Mouse (Mus musculus): ENCODE results near the gene Golga4. TPM values are rescaled to one million over a fixed set of nuclear protein-coding genes. Genes with fewer than 3 reads are reported as not detected.
"Not testable (repeated sequence)": the region's sequence is repeated elsewhere in the genome, so short reads cannot be mapped to it uniquely, and the experiment has no call there.

Golga4 gene
- total and polyA plus RNA-seq, 2 experiments from 2014 or later: 27.2 to 36.8 TPM

DNA sequence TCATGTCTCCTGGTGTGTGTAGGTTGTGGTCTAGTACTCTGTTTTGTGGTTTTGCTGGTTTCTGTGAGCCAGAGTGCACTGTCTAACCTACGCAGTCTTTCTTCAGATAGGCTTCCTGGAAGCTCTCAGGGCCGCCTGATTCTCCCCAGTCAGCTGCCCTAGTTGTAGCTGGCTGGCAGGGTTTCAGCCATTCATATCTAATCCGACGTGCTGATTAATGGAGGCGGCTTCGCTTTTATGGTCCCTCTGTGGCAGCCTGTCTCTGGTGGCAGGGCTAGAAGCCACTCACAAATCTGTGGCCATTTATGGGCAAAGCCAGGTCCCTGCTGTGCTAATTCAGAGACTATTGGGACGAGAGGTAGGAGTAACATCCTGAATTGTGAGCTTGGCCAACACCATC is 84.2 kb downstream of the Golga4 start:
- ATAC-seq (no peak; the same call in 1 of the 2 replicates), DNase-seq (ENCODE audit: low spot score) (peak; percentile 71)
- Histone ChIP-seq H3K4me2 (ENCODE audit: low read depth, low read length) (no peak overlapping the region), H3K27me3 (ENCODE audit: insufficient read depth, low read length) (no peaks in the 10 kb centered on the region), H3K4me3 (ENCODE audit: low read length) (no peak overlapping the region), H3K4me1 (ENCODE audit: insufficient read depth, low read length) (peaks cover 5% of the 10 kb centered on the region; the same call in 1 of the 2 replicates), H3K9ac (replicated peaks; ENCODE audit: low read length) (no peak overlapping the region), H3K36me3 (ENCODE audit: insufficient read depth, low read length) (no peaks in the 10 kb centered on the region), H3K27ac (no peak overlapping the region), H3K9me3 (ENCODE audit: low read length) (no peaks in the 10 kb centered on the region)
- no peak for TF ChIP-seq CTCF (IDR thresholded peaks at IDR 0.05; ENCODE audit: low read depth)
- 23% methylated on average over 7 of the region's 7 CpGs for WGBS

DNA sequence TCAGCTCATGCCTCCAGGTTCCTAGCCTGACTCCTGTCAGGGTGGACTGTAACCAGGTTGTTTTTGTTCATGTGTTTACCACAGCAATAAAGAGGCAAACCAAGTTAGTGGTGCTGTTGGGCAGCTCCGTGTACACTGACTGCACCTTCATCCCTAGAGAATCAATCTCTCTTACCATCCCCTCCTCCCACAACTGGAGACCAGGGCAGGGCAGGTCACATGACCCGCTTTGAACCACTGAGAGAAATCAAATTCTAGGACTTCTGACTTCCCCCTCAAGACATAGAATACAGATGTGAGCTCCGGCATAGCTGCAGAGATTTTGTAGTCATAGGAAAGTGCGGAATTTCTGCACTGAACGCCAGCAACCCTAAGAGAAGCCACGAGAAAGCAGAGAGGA is 85.6 kb downstream of the Golga4 start:
- Histone ChIP-seq H3K27ac (no peak overlapping the region), H3K4me3 (ENCODE audit: low read length) (no peak overlapping the region), H3K9ac (replicated peaks; ENCODE audit: low read length) (no peak overlapping the region), H3K4me2 (ENCODE audit: low read depth, low read length) (no peak overlapping the region), H3K27me3 (ENCODE audit: insufficient read depth, low read length) (no peaks in the 10 kb centered on the region), H3K9me3 (ENCODE audit: low read length) (no peaks in the 10 kb centered on the region), H3K4me1 (ENCODE audit: insufficient read depth, low read length) (peaks cover 5% of the 10 kb centered on the region; the same call in 1 of the 2 replicates), H3K36me3 (ENCODE audit: insufficient read depth, low read length) (no peaks in the 10 kb centered on the region)
- no peak for TF ChIP-seq CTCF (IDR thresholded peaks at IDR 0.05; ENCODE audit: low read depth)
- ATAC-seq (no peak), DNase-seq (ENCODE audit: low spot score) (no peak)
- WGBS: 81% methylated on average over 6 of the region's 6 CpGs

DNA sequence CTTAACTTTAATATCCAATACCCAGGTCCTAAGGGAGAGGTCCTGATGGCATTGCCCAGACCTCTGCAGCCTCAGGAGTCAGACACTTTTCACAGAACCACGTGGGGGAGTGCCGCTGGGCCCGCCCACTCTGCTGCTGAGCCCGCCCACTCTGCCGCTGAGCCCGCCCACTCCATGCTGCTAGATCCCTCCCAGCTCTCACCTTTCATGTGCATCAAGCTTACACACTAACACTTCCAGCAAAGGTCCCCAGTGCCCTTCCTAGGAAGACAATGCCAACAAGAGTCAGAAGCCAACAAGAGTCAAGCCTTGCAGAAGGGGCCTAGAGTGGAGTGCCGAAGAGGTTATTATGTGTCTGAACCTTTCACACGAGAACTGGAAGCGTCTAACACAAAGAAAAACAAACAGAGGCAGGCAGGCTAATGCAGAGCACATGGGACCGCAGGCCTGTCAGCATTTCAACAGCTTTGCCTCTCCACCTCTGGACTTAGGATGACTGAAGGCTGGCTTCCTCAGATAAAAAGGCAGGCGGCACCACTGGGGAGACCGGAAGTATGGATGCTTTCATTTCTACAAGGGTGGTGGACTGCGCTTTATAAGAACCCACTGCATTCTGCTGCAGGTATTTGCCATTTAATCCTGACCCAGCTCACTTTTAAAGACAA is 86.7 kb downstream of the Golga4 start:
- no peak overlapping the region for H3K4me3 ChIP-seq (ENCODE audit: low read length)
- WGBS: 54% methylated on average over 13 of the region's 13 CpGs
- ATAC-seq: no peak

DNA sequence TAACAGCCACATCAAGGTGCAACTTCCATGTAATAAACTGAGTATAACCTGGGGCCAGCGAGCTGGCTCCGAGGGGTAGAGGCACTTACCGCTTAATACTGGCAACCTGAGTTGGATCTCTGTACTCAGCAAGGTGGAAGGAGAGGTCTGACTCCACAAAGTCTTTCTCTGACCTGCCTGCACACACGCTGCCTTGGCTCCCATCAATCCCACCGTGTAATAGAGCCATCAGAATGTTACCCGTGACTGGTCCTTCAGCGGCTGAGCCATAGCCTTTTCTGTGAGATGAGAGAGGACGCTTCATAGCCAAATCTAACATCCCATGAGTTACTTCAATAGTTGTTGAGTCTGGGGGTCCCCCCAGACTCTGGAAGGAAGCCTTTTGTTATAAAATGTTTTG is 87.4 kb downstream of the Golga4 start:
- no peaks in the 10 kb centered on the region for H3K36me3 ChIP-seq (ENCODE audit: insufficient read depth, low read length)
- no peak for TF ChIP-seq CTCF (IDR thresholded peaks at IDR 0.05; ENCODE audit: low read depth)
- 84% methylated on average over 8 of the region's 8 CpGs for WGBS

More for the DNA sequence above, 86.7 kb downstream of the Golga4 start:
- Histone ChIP-seq H3K4me2 (ENCODE audit: low read depth, low read length) (no peak overlapping the region), H3K36me3 (ENCODE audit: insufficient read depth, low read length) (no peaks in the 10 kb centered on the region), H3K9me3 (ENCODE audit: low read length) (no peaks in the 10 kb centered on the region), H3K9ac (replicated peaks; ENCODE audit: low read length) (no peak overlapping the region), H3K27ac (no peak overlapping the region), H3K4me1 (ENCODE audit: insufficient read depth, low read length) (peaks cover 5% of the 10 kb centered on the region; the same call in 1 of the 2 replicates), H3K27me3 (ENCODE audit: insufficient read depth, low read length) (no peaks in the 10 kb centered on the region)
- TF ChIP-seq CTCF (IDR thresholded peaks at IDR 0.05; ENCODE audit: low read depth): no peak
- DNase-seq (ENCODE audit: low spot score): no peak

DNA sequence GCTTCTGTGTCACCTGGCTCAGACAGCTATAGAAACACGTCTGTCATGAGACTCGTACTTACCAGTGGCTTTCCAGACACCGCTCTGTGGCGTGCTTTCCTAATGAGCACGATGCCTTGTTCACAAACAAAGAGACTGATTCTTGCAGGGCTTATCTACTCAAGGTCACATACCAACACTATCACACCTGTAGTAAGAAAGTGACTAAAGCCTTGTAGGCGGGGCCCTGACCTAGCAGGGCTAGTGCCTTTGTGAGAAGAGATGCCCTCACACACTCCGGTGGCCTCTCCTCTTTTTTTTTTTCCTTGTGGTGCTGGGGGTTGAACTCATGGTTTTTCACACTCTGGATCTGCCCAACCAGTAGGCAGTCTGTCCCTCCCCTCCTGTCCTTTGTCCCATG is 90.7 kb downstream of the Golga4 start:
- Histone ChIP-seq H3K9me3 (ENCODE audit: low read length) (no peaks in the 10 kb centered on the region), H3K36me3 (ENCODE audit: insufficient read depth, low read length) (no peaks in the 10 kb centered on the region), H3K9ac (replicated peaks; ENCODE audit: low read length) (no peak overlapping the region), H3K27me3 (ENCODE audit: insufficient read depth, low read length) (no peaks in the 10 kb centered on the region), H3K4me1 (ENCODE audit: insufficient read depth, low read length) (no peaks in the 10 kb centered on the region), H3K4me3 (ENCODE audit: low read length) (no peak overlapping the region), H3K27ac (no peak overlapping the region), H3K4me2 (ENCODE audit: low read depth, low read length) (no peak overlapping the region)
- DNase-seq (ENCODE audit: low spot score): no peak
- 92% methylated on average over 7 of the region's 7 CpGs for WGBS
- no peak for ATAC-seq
- TF ChIP-seq CTCF (IDR thresholded peaks at IDR 0.05; ENCODE audit: low read depth): no peak

More for the DNA sequence above, 87.4 kb downstream of the Golga4 start:
- no peak overlapping the region for H3K27ac ChIP-seq
- no peaks in the 10 kb centered on the region for H3K9me3 ChIP-seq (ENCODE audit: low read length)
- no peaks in the 10 kb centered on the region for H3K27me3 ChIP-seq (ENCODE audit: insufficient read depth, low read length)
- no peak overlapping the region for H3K4me3 ChIP-seq (ENCODE audit: low read length)
- no peak overlapping the region for H3K4me2 ChIP-seq (ENCODE audit: low read depth, low read length)
- no peak for DNase-seq (ENCODE audit: low spot score)
- ATAC-seq: no peak
- peaks cover 5% of the 10 kb centered on the region; the same call in 1 of the 2 replicates for H3K4me1 ChIP-seq (ENCODE audit: insufficient read depth, low read length)
- H3K9ac ChIP-seq (replicated peaks; ENCODE audit: low read length): no peak overlapping the region

DNA sequence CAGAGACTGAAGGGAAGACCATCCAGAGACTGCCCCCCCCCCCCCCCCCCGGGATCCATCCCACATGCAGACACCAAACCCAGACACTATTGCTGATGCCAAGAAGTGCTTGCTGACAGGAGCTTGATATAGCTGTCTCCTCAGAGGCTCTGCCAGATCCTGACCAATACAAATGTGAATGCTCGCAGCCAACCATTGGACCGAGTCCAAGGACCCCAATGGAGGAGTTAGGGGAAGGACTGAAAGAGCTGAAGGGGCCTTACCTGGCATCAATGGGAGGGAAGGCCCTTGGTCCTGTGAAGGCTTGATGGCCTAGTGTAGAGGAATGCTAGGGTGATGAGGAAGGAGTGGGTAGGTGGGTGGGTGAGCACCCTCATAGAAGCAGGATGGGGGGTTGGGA is 94.3 kb downstream of the Golga4 start:
- not testable (repeated sequence) for H3K4me1 ChIP-seq (ENCODE audit: insufficient read depth, low read length); H3K27ac ChIP-seq; H3K27me3 ChIP-seq (ENCODE audit: insufficient read depth, low read length); H3K9me3 ChIP-seq (ENCODE audit: low read length); H3K9ac ChIP-seq (replicated peaks; ENCODE audit: low read length); H3K4me2 ChIP-seq (ENCODE audit: low read depth, low read length); DNase-seq (ENCODE audit: low spot score); H3K4me3 ChIP-seq (ENCODE audit: low read length); ATAC-seq; H3K36me3 ChIP-seq (ENCODE audit: insufficient read depth, low read length)
- WGBS: 66% methylated on average over 3 of the region's 3 CpGs

DNA sequence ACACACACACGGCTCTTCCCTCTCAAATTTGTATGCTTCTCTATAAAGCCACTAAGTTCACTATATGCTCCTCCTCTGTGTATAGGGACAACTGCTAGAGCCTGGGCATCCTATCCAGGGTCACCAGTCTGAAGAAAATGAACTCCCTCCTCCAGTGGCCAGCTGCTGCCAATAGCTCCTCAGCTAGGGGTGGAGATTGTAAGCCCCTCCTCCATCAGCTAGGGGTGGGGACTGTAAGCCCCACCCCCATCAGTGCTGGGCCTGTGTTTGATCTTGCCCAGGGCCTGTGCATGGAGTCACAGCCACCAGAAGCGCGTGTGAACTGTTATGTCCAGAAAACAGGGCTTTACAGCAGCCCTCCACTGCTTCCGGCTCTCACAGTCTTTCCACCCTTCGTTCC is 96.5 kb downstream of the Golga4 start:
- no peaks in the 10 kb centered on the region for H3K9me3 ChIP-seq (ENCODE audit: low read length)
- no peak for DNase-seq (ENCODE audit: low spot score)
- H3K36me3 ChIP-seq (ENCODE audit: insufficient read depth, low read length): no peaks in the 10 kb centered on the region
- no peak for ATAC-seq
- H3K4me1 ChIP-seq (ENCODE audit: insufficient read depth, low read length): no peaks in the 10 kb centered on the region
- 74% methylated on average over 5 of the region's 5 CpGs for WGBS
- H3K4me3 ChIP-seq (ENCODE audit: low read length): no peak overlapping the region
- no peak overlapping the region for H3K27ac ChIP-seq
- H3K4me2 ChIP-seq (ENCODE audit: low read depth, low read length): no peak overlapping the region
- no peak for TF ChIP-seq CTCF (IDR thresholded peaks at IDR 0.05; ENCODE audit: low read depth)
- H3K27me3 ChIP-seq (ENCODE audit: insufficient read depth, low read length): no peaks in the 10 kb centered on the region
- no peak overlapping the region for H3K9ac ChIP-seq (replicated peaks; ENCODE audit: low read length)
